Mouse (Mus musculus) forebrain, embryonic 10.5 days (tissue): ENCODE measurements around the gene Padi2. TPM values are rescaled to one million over a fixed set of nuclear protein-coding genes. Genes with fewer than 3 reads are reported as not detected.

Source experiments
- DNase-seq: peaks from one replicate; pipeline ENCODE4 v3.0.0-alpha.2; 2017; ENCODE audit warnings: low spot score; ENCODE audit errors: extremely low spot score
- H3K27ac ChIP-seq: fragments of 300-500 bp; sonication (generic); 2 replicates; pipeline ENCODE4 v1.5.1; 2016; ENCODE audit warnings: mild to moderate bottlenecking
- H3K27me3 ChIP-seq: fragments of 300-500 bp; sonication (generic); 2 replicates; pipeline ENCODE4 v1.6.1; 2016; ENCODE audit warnings: mild to moderate bottlenecking; ENCODE audit not compliant: poor library complexity, severe bottlenecking
- H3K36me3 ChIP-seq: fragments of 300-500 bp; sonication (generic); replicated peaks from 2 replicates; pipeline ENCODE4 v1.6.1; 2016; ENCODE audit warnings: mild to moderate bottlenecking, moderate library complexity
- H3K4me1 ChIP-seq: fragments of 300-500 bp; sonication (generic); 2 replicates; pipeline ENCODE4 v1.6.1; 2016
- H3K4me3 ChIP-seq: fragments of 300-500 bp; sonication (generic); 2 replicates; pipeline ENCODE4 v1.5.1; 2016; ENCODE audit warnings: mild to moderate bottlenecking, moderate library complexity
- H3K9me3 ChIP-seq: fragments of 300-500 bp; sonication (generic); 2 replicates; pipeline ENCODE4 v1.6.1; 2016; ENCODE audit warnings: mild to moderate bottlenecking, moderate library complexity
- WGBS: fragments of 180-500 bp; shearing (Covaris S2); methylation state at CpG from one replicate; pipeline ENCODE4 v1.1.7; 2016; 5-methylcytosine and 5-hydroxymethylcytosine counted together
- polyA plus RNA-seq: library from polyadenylated mRNA; unstranded; fragments of >200 nt; fragmentation: Nextera tagmentation; extraction: Ambion mirVana; gene quantifications from 2 replicates; pipeline ENCODE4 v1.2.1, GENCODE M21; 2016

Padi2 gene
- polyA plus RNA-seq, 1 experiment from 2014 or later, result 0.66 TPM

GRCm38 (mm10) chr4:140912271-140912833, 6.2 kb downstream of the Padi2 start:
- Histone ChIP-seq H3K4me3 (no peak overlapping the region), H3K27me3 (peaks cover 23% of the 10 kb centered on the region), H3K36me3 (no peaks in the 10 kb centered on the region), H3K9me3 (no peaks in the 10 kb centered on the region), H3K4me1 (peaks cover 15% of the 10 kb centered on the region), H3K27ac (no peak overlapping the region)
- DNase-seq, result no peak
- WGBS, result 93% methylated on average over 10 of the region's 10 CpGs

- no peak overlapping the region for H3K27ac ChIP-seq
- DNase-seq, result no peak
- H3K4me1 ChIP-seq, result peaks cover 15% of the 10 kb centered on the region
- peaks cover 11% of the 10 kb centered on the region for H3K27me3 ChIP-seq
- no peaks in the 10 kb centered on the region for H3K36me3 ChIP-seq
- H3K9me3 ChIP-seq, result no peaks in the 10 kb centered on the region
- 92% methylated on average over 9 of the region's 9 CpGs for WGBS
- no peak overlapping the region for H3K4me3 ChIP-seq
Observed at GRCm38 (mm10) chr4:140913565-140913964, 7.4 kb downstream of the Padi2 start.

GRCm38 (mm10) chr4:140914731-140915131, 8.6 kb downstream of the Padi2 start:
- no peaks in the 10 kb centered on the region for H3K36me3 ChIP-seq
- peaks cover 19% of the 10 kb centered on the region for H3K4me1 ChIP-seq
- peak overlapping the region; percentile 51 for H3K27ac ChIP-seq
- 53% methylated on average over 6 of the region's 6 CpGs for WGBS
- no peaks in the 10 kb centered on the region for H3K27me3 ChIP-seq
- H3K4me3 ChIP-seq, result no peak overlapping the region
- no peaks in the 10 kb centered on the region for H3K9me3 ChIP-seq
- no peak for DNase-seq

- Histone ChIP-seq H3K27ac (no peak overlapping the region), H3K9me3 (no peaks in the 10 kb centered on the region), H3K36me3 (no peaks in the 10 kb centered on the region), H3K4me3 (no peak overlapping the region), H3K27me3 (no peaks in the 10 kb centered on the region), H3K4me1 (peaks cover 19% of the 10 kb centered on the region)
- DNase-seq, result no peak
- WGBS, result 86% methylated on average over 3 of the region's 3 CpGs
Observed at GRCm38 (mm10) chr4:140915235-140915634, 9.1 kb downstream of the Padi2 start.

GRCm38 (mm10) chr4:140916296-140916695, 10.2 kb downstream of the Padi2 start:
- 89% methylated on average over 5 of the region's 5 CpGs for WGBS
- Histone ChIP-seq H3K4me3 (no peak overlapping the region), H3K9me3 (no peaks in the 10 kb centered on the region), H3K4me1 (peaks cover 11% of the 10 kb centered on the region), H3K27me3 (no peaks in the 10 kb centered on the region), H3K27ac (no peak overlapping the region), H3K36me3 (no peaks in the 10 kb centered on the region)
- no peak for DNase-seq

GRCm38 (mm10) chr4:140917451-140917850, 11.3 kb downstream of the Padi2 start:
- Histone ChIP-seq H3K9me3 (no peaks in the 10 kb centered on the region), H3K4me1 (peaks cover 11% of the 10 kb centered on the region), H3K27ac (no peak overlapping the region), H3K4me3 (no peak overlapping the region), H3K27me3 (no peaks in the 10 kb centered on the region), H3K36me3 (no peaks in the 10 kb centered on the region)
- no peak for DNase-seq
- 93% methylated on average over 9 of the region's 9 CpGs for WGBS

GRCm38 (mm10) chr4:140919974-140920836, 14.1 kb downstream of the Padi2 start:
- H3K27ac ChIP-seq, result no peak overlapping the region
- H3K4me1 ChIP-seq, result peaks cover 7% of the 10 kb centered on the region; the same call in 1 of the 2 replicates
- H3K9me3 ChIP-seq, result no peaks in the 10 kb centered on the region
- H3K4me3 ChIP-seq, result no peak overlapping the region
- H3K27me3 ChIP-seq, result no peaks in the 10 kb centered on the region
- H3K36me3 ChIP-seq, result no peaks in the 10 kb centered on the region
- DNase-seq, result no peak
- WGBS, result 83% methylated on average over 11 of the region's 11 CpGs

GRCm38 (mm10) chr4:140922508-140922907, 16.4 kb downstream of the Padi2 start:
- 87% methylated on average over 5 of the region's 5 CpGs for whole genome bisulfite sequencing
- H3K27ac ChIP-seq, result 0 out of 2 replicates have a peak overlapping the region, but pooled peaks have one; percentile 15
- no peaks in the 10 kb centered on the region for H3K36me3 ChIP-seq

GRCm38 (mm10) chr4:140925648-140926047, 19.5 kb downstream of the Padi2 start:
- H3K9me3 ChIP-seq, result no peaks in the 10 kb centered on the region
- H3K4me3 ChIP-seq, result no peak overlapping the region
- WGBS, result 78% methylated on average over 8 of the region's 8 CpGs
- peaks cover 15% of the 10 kb centered on the region for H3K4me1 ChIP-seq
- no peaks in the 10 kb centered on the region for H3K27me3 ChIP-seq
- DNase-seq, result no peak
- H3K36me3 ChIP-seq, result no peaks in the 10 kb centered on the region
- H3K27ac ChIP-seq, result no peak overlapping the region

More at GRCm38 (mm10) chr4:140922508-140922907, 16.4 kb downstream of the Padi2 start:
- Histone ChIP-seq H3K9me3 (no peaks in the 10 kb centered on the region), H3K4me1 (peaks cover 9% of the 10 kb centered on the region; the same call in 1 of the 2 replicates), H3K27me3 (no peaks in the 10 kb centered on the region), H3K4me3 (no peak overlapping the region)
- DNase-seq, result no peak

GRCm38 (mm10) chr4:140928349-140928748, 22.2 kb downstream of the Padi2 start:
- H3K27ac ChIP-seq, result no peak overlapping the region
- no peaks in the 10 kb centered on the region for H3K27me3 ChIP-seq
- H3K9me3 ChIP-seq, result no peaks in the 10 kb centered on the region
- WGBS, result 87% methylated on average over 9 of the region's 9 CpGs
- no peaks in the 10 kb centered on the region for H3K36me3 ChIP-seq
- no peak for DNase-seq
- no peak overlapping the region for H3K4me3 ChIP-seq
- H3K4me1 ChIP-seq, result peaks cover 15% of the 10 kb centered on the region

GRCm38 (mm10) chr4:140929745-140930144, 23.6 kb downstream of the Padi2 start:
- Histone ChIP-seq H3K27me3 (no peaks in the 10 kb centered on the region), H3K9me3 (no peaks in the 10 kb centered on the region), H3K27ac (no peak overlapping the region), H3K36me3 (no peaks in the 10 kb centered on the region), H3K4me1 (peaks cover 12% of the 10 kb centered on the region), H3K4me3 (no peak overlapping the region)
- WGBS, result 65% methylated on average over 8 of the region's 8 CpGs
- DNase-seq, result no peak

- WGBS, result 85% methylated on average over 10 of the region's 10 CpGs
- no peaks in the 10 kb centered on the region for H3K27me3 ChIP-seq
- H3K4me1 ChIP-seq, result peaks cover 17% of the 10 kb centered on the region
- H3K4me3 ChIP-seq, result no peak overlapping the region
- no peak overlapping the region for H3K27ac ChIP-seq
- H3K36me3 ChIP-seq, result no peaks in the 10 kb centered on the region
- no peaks in the 10 kb centered on the region for H3K9me3 ChIP-seq
- no peak for DNase-seq
Observed at GRCm38 (mm10) chr4:140930900-140931470, 24.8 kb downstream of the Padi2 start.

GRCm38 (mm10) chr4:140935643-140936042, 29.5 kb downstream of the Padi2 start:
- peaks cover 5% of the 10 kb centered on the region for H3K4me1 ChIP-seq
- no peaks in the 10 kb centered on the region for H3K27me3 ChIP-seq
- H3K36me3 ChIP-seq, result no peaks in the 10 kb centered on the region
- peaks cover 13% of the 10 kb centered on the region for H3K9me3 ChIP-seq
- peak overlapping the region; percentile 44; the same call in 1 of the 2 replicates for H3K27ac ChIP-seq
- no peak overlapping the region for H3K4me3 ChIP-seq
- no peak for DNase-seq
- WGBS, result 76% methylated on average over 9 of the region's 9 CpGs
